Mouse (Mus musculus) cortical plate, adult 2 months (tissue): ENCODE data around the gene Slco3a1. TPM values are rescaled to one million over a fixed set of nuclear protein-coding genes. Genes with fewer than 3 reads are reported as not detected.

Experiments used
- H3K27ac ChIP-seq: fragments of 200-500 bp; 2 replicates; pipeline ENCODE4 v1.5.1; 2012; ENCODE audit warnings: low read length, control low read depth, inconsistent platforms; ENCODE audit not compliant: insufficient read depth
- H3K4me1 ChIP-seq: fragments of 200-500 bp; 2 replicates; pipeline ENCODE4 v1.6.1; 2011; ENCODE audit warnings: low read length; ENCODE audit not compliant: control insufficient read depth, insufficient read depth
- H3K4me3 ChIP-seq: fragments of 200-500 bp; 2 replicates; pipeline ENCODE4 v1.5.1; 2011; ENCODE audit warnings: mild to moderate bottlenecking, low read length, control low read depth; ENCODE audit not compliant: insufficient read depth
- CTCF ChIP-seq: fragments of 200-500 bp; IDR thresholded peaks from 2 replicates; pipeline ENCODE4 v1.5.1; 2011; ENCODE audit warnings: mild to moderate bottlenecking, control low read depth, low read length; ENCODE audit not compliant: insufficient read depth; ENCODE audit errors: extremely low read depth
- POLR2A ChIP-seq: fragments of 200-500 bp; IDR thresholded peaks from 2 replicates; pipeline ENCODE4 v1.6.1; 2011; ENCODE audit warnings: mild to moderate bottlenecking, low read length, control low read depth; ENCODE audit not compliant: insufficient read depth; ENCODE audit errors: extremely low read depth
- polyA plus RNA-seq: library from polyadenylated mRNA; depleted of rRNA; stranded (reverse); fragments of >200 nt; gene quantifications from 2 replicates; pipeline ENCODE4 v1.2.3, GENCODE M21; 2012

The Slco3a1 gene
- polyA plus RNA-seq, 1 experiment: 26.5 TPM

GRCm38 (mm10) chr7:74423928-74424850 is 130.4 kb downstream of the Slco3a1 start:
- Histone ChIP-seq H3K27ac (no peak overlapping the region), H3K4me1 (0 out of 2 replicates have a peak, but pooled peaks cover 4% of the 10 kb centered on the region), H3K4me3 (no peak overlapping the region)
- TF ChIP-seq CTCF (peak; percentile 46), POLR2A (no peak)

GRCm38 (mm10) chr7:74423316-74423715 is 131.3 kb downstream of the Slco3a1 start:
- H3K27ac ChIP-seq: no peak overlapping the region

GRCm38 (mm10) chr7:74422731-74423130 is 131.8 kb downstream of the Slco3a1 start:
- Histone ChIP-seq H3K4me3 (no peak overlapping the region), H3K4me1 (0 out of 2 replicates have a peak, but pooled peaks cover 4% of the 10 kb centered on the region), H3K27ac (no peak overlapping the region)
- TF ChIP-seq POLR2A (no peak), CTCF (no peak)

More at GRCm38 (mm10) chr7:74423316-74423715, 131.3 kb downstream of the Slco3a1 start:
- Histone ChIP-seq H3K4me1 (0 out of 2 replicates have a peak, but pooled peaks cover 4% of the 10 kb centered on the region), H3K4me3 (no peak overlapping the region)
- TF ChIP-seq POLR2A: no peak
- no peak for TF ChIP-seq CTCF

GRCm38 (mm10) chr7:74422002-74422401 is 132.6 kb downstream of the Slco3a1 start:
- no peak for TF ChIP-seq POLR2A
- TF ChIP-seq CTCF: no peak
- H3K27ac ChIP-seq: no peak overlapping the region
- no peak overlapping the region for H3K4me3 ChIP-seq
- 0 out of 2 replicates have a peak, but pooled peaks cover 4% of the 10 kb centered on the region for H3K4me1 ChIP-seq

GRCm38 (mm10) chr7:74421591-74421990 is 133.0 kb downstream of the Slco3a1 start:
- no peak overlapping the region for H3K27ac ChIP-seq
- TF ChIP-seq POLR2A: no peak
- no peak for TF ChIP-seq CTCF
- H3K4me3 ChIP-seq: no peak overlapping the region
- 0 out of 2 replicates have a peak, but pooled peaks cover 4% of the 10 kb centered on the region for H3K4me1 ChIP-seq

GRCm38 (mm10) chr7:74419706-74420105 is 134.9 kb downstream of the Slco3a1 start:
- TF ChIP-seq POLR2A (no peak), CTCF (no peak)
- H3K4me1 ChIP-seq: peaks cover 8% of the 10 kb centered on the region
- no peak overlapping the region for H3K27ac ChIP-seq
- H3K4me3 ChIP-seq: no peak overlapping the region

- TF ChIP-seq POLR2A: no peak
- TF ChIP-seq CTCF: no peak
- Histone ChIP-seq H3K4me3 (no peak overlapping the region), H3K27ac (no peak overlapping the region), H3K4me1 (peaks cover 7% of the 10 kb centered on the region)
Observed at GRCm38 (mm10) chr7:74417009-74417408, 137.6 kb downstream of the Slco3a1 start.

GRCm38 (mm10) chr7:74415241-74415640 is 139.3 kb downstream of the Slco3a1 start:
- peaks cover 4% of the 10 kb centered on the region for H3K4me1 ChIP-seq
- H3K4me3 ChIP-seq: no peak overlapping the region
- TF ChIP-seq POLR2A (no peak), CTCF (no peak)

GRCm38 (mm10) chr7:74413738-74414716 is 140.6 kb downstream of the Slco3a1 start:
- H3K27ac ChIP-seq: no peak overlapping the region
- no peak overlapping the region for H3K4me3 ChIP-seq
- H3K4me1 ChIP-seq: peaks cover 4% of the 10 kb centered on the region
- TF ChIP-seq CTCF (no peak), POLR2A (no peak)

More at GRCm38 (mm10) chr7:74415241-74415640, 139.3 kb downstream of the Slco3a1 start:
- H3K27ac ChIP-seq: no peak overlapping the region
